Mouse (Mus musculus) B cell, adult 62 days (primary cell): ENCODE measurements around the gene Igfbp6. TPM values are rescaled to one million over a fixed set of nuclear protein-coding genes. Genes with fewer than 3 reads are reported as not detected.

Source experiments
- total RNA-seq: library from RNA; stranded (reverse); gene quantifications from 4 replicates; pipeline ENCODE4 v1.2.4, GENCODE M21; 2023

Gene Igfbp6
- 0.55 to 1.1 TPM in 2 of 4 replicates, not detected in the others for total RNA-seq

DNA sequence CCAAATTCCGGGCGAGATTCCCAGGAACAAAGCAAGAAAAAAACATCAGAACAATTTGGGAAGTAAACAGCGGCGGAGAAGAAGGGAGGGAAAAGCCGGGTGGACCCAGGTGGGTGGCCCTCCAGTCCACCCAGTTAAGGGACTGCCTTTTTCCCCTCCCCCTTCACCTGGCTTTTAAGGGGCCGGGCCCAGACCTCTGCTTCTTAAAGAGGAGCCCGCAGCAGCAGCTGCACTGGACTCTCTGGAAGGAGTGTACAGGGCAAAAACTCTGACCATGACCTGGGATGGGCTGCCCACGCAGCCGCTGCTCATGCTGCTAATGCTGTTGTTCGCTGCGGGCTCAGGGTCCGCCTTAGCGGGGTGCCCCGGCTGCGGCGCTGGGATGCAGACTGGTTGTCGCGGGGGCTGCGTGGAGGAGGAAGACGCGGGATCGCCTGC lies at the start of gene Igfbp6:
Igfbp6 (plus strand) TSS at position 89 of the 438 bp plus-strand sequence.

DNA sequence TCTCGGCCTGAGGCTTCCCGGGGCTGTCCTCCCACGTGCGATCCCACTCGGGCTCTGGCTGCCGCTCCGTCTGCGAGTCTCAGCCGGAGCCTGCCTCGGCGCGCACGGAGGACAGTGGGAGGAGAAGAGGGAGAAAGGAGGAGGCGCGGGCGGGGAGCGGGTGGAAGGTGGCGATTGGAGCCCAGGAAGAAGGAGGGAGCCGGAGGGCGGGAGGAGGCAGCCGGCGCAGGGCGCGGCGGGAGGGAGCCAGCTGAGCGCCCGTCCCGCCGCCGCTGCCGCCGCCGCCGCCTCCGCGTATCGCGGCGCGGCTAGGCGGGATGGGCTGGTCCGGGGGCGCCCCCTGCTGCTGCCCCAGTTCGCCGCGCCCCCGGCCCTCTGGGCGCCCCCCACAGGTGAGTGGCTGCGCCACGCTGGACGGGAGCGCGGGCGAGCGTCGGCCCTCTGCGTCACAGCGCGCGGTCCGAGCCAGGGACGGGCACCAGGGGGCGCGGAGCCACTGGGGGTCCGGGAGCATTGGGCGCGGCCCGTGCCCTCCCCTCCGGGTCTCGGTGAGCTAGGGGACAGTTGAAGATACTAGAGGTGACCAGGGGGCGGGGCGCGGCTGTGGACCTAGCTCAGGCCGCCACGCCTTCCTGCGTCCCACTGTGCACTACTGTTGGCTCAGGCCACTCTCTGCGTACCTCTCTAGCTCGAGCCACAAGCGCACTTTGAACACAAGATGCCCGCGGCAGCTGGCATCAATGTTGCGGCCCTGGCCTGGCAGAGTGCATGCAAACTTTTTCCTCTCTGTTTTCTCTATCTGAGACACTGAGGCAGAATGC lies 43.8 kb upstream of the Igfbp6 start, which contains the start of gene Tns2:
Tns2 (plus strand) TSS at position 253 of the 821 bp plus-strand sequence.

DNA sequence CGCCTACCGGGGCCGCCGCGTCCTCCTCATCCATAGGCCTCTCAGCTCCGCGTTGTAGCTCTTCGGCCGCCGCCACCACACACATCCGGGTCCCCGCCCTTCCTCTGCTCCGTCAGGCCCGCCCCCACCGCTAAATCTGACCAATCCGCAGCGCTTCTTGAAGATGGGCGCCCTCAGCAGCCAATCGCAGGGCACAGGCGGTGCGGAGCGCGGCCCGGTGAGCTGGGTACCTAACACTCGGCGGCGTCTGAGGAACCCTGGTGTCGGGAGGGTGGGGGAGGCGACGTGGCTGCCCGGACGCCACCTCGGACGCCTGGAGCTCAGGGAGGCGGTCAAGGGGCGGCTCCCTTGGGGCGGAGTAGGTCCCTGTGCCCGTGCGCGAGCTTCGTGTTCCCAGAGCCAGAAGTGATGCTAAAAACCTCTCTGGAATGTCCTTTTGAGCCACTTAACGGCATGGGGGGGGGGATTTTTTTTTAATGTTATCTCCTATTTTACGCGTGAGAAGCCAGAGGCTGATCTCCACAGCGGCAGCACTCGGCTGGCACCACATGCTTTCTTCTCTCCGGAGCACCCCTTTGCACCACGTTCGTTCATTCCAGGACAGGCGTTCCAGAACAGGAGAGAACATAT lies 7.9 kb upstream of the Igfbp6 start, which contains the start of gene Spryd3:
Spryd3 (minus strand) TSS at position 106 of the 630 bp plus-strand sequence.

DNA sequence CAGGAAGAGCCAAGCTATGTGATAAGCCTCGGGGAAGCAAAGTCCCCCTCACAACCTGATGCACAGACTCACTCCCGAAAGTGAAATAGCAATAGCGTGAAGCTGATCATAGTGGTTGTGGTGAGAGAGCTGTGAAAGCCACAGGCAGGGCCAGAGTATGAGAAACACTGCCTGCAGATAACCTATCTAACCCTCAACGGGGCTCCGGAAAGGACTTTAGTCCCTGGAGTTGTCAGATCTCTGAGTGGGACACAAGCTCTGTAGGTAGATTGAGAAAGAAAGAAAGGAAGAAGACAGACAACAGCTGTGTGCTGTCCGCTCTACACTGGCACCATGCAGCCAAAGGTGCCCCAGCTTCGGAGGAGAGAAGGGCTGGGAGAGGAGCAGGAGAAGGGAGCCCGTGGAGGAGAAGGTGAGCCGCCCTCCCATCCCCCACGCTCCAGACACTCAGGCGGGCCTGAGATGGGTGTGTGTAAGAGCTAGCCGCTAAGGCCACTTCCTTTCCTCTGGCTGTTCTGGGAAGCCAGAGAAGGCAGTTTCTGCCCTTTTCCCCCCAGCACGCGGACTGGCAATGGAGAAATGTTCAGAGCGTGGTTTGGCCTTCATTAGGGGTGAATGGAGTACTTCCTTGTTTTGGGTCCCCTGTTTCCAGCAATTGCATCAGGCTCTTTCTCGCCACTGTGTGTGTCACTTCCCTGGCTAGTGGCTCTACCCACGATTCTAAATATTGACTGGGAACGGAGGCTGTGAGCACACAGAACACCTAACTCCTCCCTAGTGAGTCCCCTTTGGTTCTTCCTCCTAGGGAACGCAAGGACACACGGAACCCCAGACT lies 6.4 kb downstream of the Igfbp6 start, which contains the start of gene Soat2:
Soat2 (plus strand) TSS at position 226 of the 835 bp plus-strand sequence.

Other genes starting within 250 kb of the Igfbp6 start
- not detected in 4 replicates for gene Krt4, start 219.6 kb upstream of the Igfbp6 start, total RNA-seq
- not detected in 4 replicates for gene Krt79, start 204.0 kb upstream of the Igfbp6 start, total RNA-seq
- gene Krt78, start 190.1 kb upstream of the Igfbp6 start, total RNA-seq = not detected in 4 replicates
- gene Krt8, start 139.9 kb upstream of the Igfbp6 start, total RNA-seq = not detected in 4 replicates
- not detected in 4 replicates for gene Krt18, start 116.2 kb upstream of the Igfbp6 start, total RNA-seq
- 227 to 240 TPM (median 233 TPM) in 4 replicates for gene Eif4b, start 70.6 kb upstream of the Igfbp6 start, total RNA-seq
- 0.18 to 4.5 TPM (median 0.52 TPM) in 4 replicates for gene Tns2, start 43.9 kb upstream of the Igfbp6 start, total RNA-seq
- gene Spryd3, start 8.1 kb upstream of the Igfbp6 start, total RNA-seq = 36.3 to 41.8 TPM (median 36.9 TPM) in 4 replicates
- gene Soat2, start 6.2 kb downstream of the Igfbp6 start, total RNA-seq = 0.33 to 0.91 TPM (median 0.70 TPM) in 3 of 4 replicates, not detected in the other
- gene Zfp740, start 58.9 kb downstream of the Igfbp6 start, total RNA-seq = 111 to 141 TPM (median 130 TPM) in 4 replicates
- 24.6 to 31.1 TPM (median 29.0 TPM) in 4 replicates for gene Csad, start 60.4 kb downstream of the Igfbp6 start, total RNA-seq
- gene Itgb7, start 87.6 kb downstream of the Igfbp6 start, total RNA-seq = 187 to 202 TPM (median 190 TPM) in 4 replicates
- 0.33 to 1.3 TPM (median 0.66 TPM) in 4 replicates for gene Rarg, start 113.2 kb downstream of the Igfbp6 start, total RNA-seq
- gene Gm9918, start 126.2 kb downstream of the Igfbp6 start, total RNA-seq = not detected in 4 replicates
- gene Mfsd5, start 135.1 kb downstream of the Igfbp6 start, total RNA-seq = 29.1 to 33.1 TPM (median 29.8 TPM) in 4 replicates
- 1.0 to 2.1 TPM (median 1.1 TPM) in 4 replicates for gene Espl1, start 151.9 kb downstream of the Igfbp6 start, total RNA-seq
- gene Pfdn5, start 181.8 kb downstream of the Igfbp6 start, total RNA-seq = 474 to 522 TPM (median 515 TPM) in 4 replicates
- gene Myg1, start 187.3 kb downstream of the Igfbp6 start, total RNA-seq = 49.2 to 62.4 TPM (median 52.1 TPM) in 4 replicates
- gene Aaas, start 206.4 kb downstream of the Igfbp6 start, total RNA-seq = 55.2 to 70.8 TPM (median 65.9 TPM) in 4 replicates
- gene Sp7, start 222.8 kb downstream of the Igfbp6 start, total RNA-seq = not detected in 4 replicates